ENCODE assay signal across 9 mouse cellular contexts in genomic region chr12:27182397-27183375, GRCm38 (mm10).
DNase-seq lines count a peak whose midpoint lies in the region; ATAC-seq lines count a peak whose summit lies in the region.
"Had no signal": no experiment of that assay in that cellular context is flagged by ENCODE, and none has a peak within 500 bp of the region (broad histone marks: within the 10 kb centered on the region; RNA-seq: fewer than 3 reads in every experiment).

No protein-coding gene starts in this region.

- H3K9me3 ChIP-seq in kidney, embryonic 15.5 days (replicated peaks) = no peaks in the 10 kb centered on the region
- H3K9me3 ChIP-seq in heart, embryonic 10.5 days = no peaks in the 10 kb centered on the region
- H3K9me3 ChIP-seq in limb, embryonic 11.5 days (ENCODE audit: control insufficient read depth, low read length) = no peaks in the 10 kb centered on the region
- no peaks in the 10 kb centered on the region for H3K9me3 ChIP-seq in neural tube, embryonic 15.5 days (replicated peaks)
- H3K9me3 ChIP-seq: liver, embryonic 13.5 days had no signal

- H3K27ac ChIP-seq in kidney, embryonic 15.5 days = no peak overlapping the region
- peak overlapping the region; percentile 89 for H3K27ac ChIP-seq in heart, embryonic 10.5 days
- peak overlapping the region; percentile 30 for H3K27ac ChIP-seq in limb, embryonic 11.5 days (replicated peaks; ENCODE audit: low read depth, low read length)
- H3K27ac ChIP-seq in neural tube, embryonic 15.5 days (replicated peaks) = peak overlapping the region; percentile 3; the same call in 1 of the 2 replicates
- H3K27ac ChIP-seq: liver, embryonic 13.5 days had no signal

- peak; percentile 46; the same call in 1 of the 2 replicates for ATAC-seq in kidney, embryonic 15.5 days (replicated peaks; ENCODE audit: low FRiP score)
- peak; percentile 80 for ATAC-seq in limb, embryonic 11.5 days (ENCODE audit: insufficient number of reproducible peaks, low FRiP score, low TSS enrichment, low read depth)
- no peak for ATAC-seq in neural tube, embryonic 15.5 days (ENCODE audit: low FRiP score)
- ATAC-seq in inflammation-experienced regulatory T-cells, adult 6 months = no peak

- 29% methylated on average over 5 of the region's 5 CpGs for WGBS in kidney, embryonic 15.5 days
- WGBS in heart, embryonic 10.5 days = 23% methylated on average over 5 of the region's 5 CpGs
- 16% methylated on average over 5 of the region's 5 CpGs for WGBS in limb, embryonic 11.5 days
- 41% methylated on average over 5 of the region's 5 CpGs for WGBS in neural tube, embryonic 15.5 days

- H3K9ac ChIP-seq in kidney, embryonic 15.5 days = no peak overlapping the region
- 0 out of 2 replicates have a peak overlapping the region, but pooled peaks have one; percentile 27 for H3K9ac ChIP-seq in limb, embryonic 11.5 days (ENCODE audit: low read length)
- H3K9ac ChIP-seq in neural tube, embryonic 15.5 days (replicated peaks) = no peak overlapping the region
- H3K9ac ChIP-seq: liver, embryonic 13.5 days had no signal

- no peak overlapping the region for H3K4me3 ChIP-seq in kidney, embryonic 15.5 days (replicated peaks)
- peak overlapping the region; percentile 34 for H3K4me3 ChIP-seq in heart, embryonic 10.5 days
- no peak overlapping the region for H3K4me3 ChIP-seq in limb, embryonic 11.5 days (ENCODE audit: low read depth, low read length)
- no peak overlapping the region for H3K4me3 ChIP-seq in neural tube, embryonic 15.5 days (replicated peaks)
- H3K4me3 ChIP-seq: liver, embryonic 13.5 days had no signal

- DNase-seq in kidney, adult 9 months = no peak
- DNase-seq in heart, embryonic 10.5 days (ENCODE audit: low spot score) = peak; percentile 83
- peak; percentile 76 for DNase-seq in limb, embryonic 11.5 days (ENCODE audit: low spot score)
- no peak for DNase-seq in left cerebral cortex, adult 11 months (ENCODE audit: low spot score)
- no peak for DNase-seq in layer of hippocampus, adult 9-10 months (ENCODE audit: low spot score)
- DNase-seq: liver, embryonic 13.5 days had no signal

- H3K27me3 ChIP-seq in kidney, embryonic 15.5 days = no peaks in the 10 kb centered on the region
- no peaks in the 10 kb centered on the region for H3K27me3 ChIP-seq in heart, embryonic 10.5 days (ENCODE audit: insufficient read depth, poor library complexity, severe bottlenecking)
- H3K27me3 ChIP-seq in limb, embryonic 11.5 days (ENCODE audit: control insufficient read depth, insufficient read depth, low read length) = no peaks in the 10 kb centered on the region
- no peaks in the 10 kb centered on the region for H3K27me3 ChIP-seq in neural tube, embryonic 15.5 days (replicated peaks)
- H3K27me3 ChIP-seq: liver, embryonic 13.5 days had no signal

- no peak overlapping the region for H3K4me2 ChIP-seq in kidney, embryonic 15.5 days
- no peak overlapping the region for H3K4me2 ChIP-seq in limb, embryonic 11.5 days (ENCODE audit: low read depth, severe bottlenecking)
- no peak overlapping the region for H3K4me2 ChIP-seq in neural tube, embryonic 15.5 days
- H3K4me2 ChIP-seq: liver, embryonic 13.5 days had no signal

- H3K36me3 ChIP-seq in kidney, embryonic 15.5 days = no peaks in the 10 kb centered on the region
- no peaks in the 10 kb centered on the region for H3K36me3 ChIP-seq in heart, embryonic 10.5 days
- no peaks in the 10 kb centered on the region for H3K36me3 ChIP-seq in limb, embryonic 11.5 days (ENCODE audit: control insufficient read depth, insufficient read depth, low read length)
- H3K36me3 ChIP-seq in neural tube, embryonic 15.5 days = no peaks in the 10 kb centered on the region
- H3K36me3 ChIP-seq: liver, embryonic 13.5 days had no signal

- H3K4me1 ChIP-seq in kidney, embryonic 15.5 days = peaks cover 12% of the 10 kb centered on the region
- peaks cover 39% of the 10 kb centered on the region for H3K4me1 ChIP-seq in heart, embryonic 10.5 days
- H3K4me1 ChIP-seq in limb, embryonic 11.5 days (ENCODE audit: control insufficient read depth, insufficient read depth, low read length) = peaks cover 34% of the 10 kb centered on the region
- peaks cover 9% of the 10 kb centered on the region for H3K4me1 ChIP-seq in neural tube, embryonic 15.5 days
- H3K4me1 ChIP-seq: liver, embryonic 13.5 days had no signal

Comparison
In these comparisons a context has a peak if more than half of its experiments do, and no peak if none do; other contexts are left out.
1. ATAC-seq: peak in kidney, embryonic 15.5 days (single experiment) and limb, embryonic 11.5 days (single experiment); none in neural tube, embryonic 15.5 days (single experiment) and inflammation-experienced regulatory T-cells, adult 6 months (single experiment).
2. DNase-seq: peak in heart, embryonic 10.5 days (single experiment) and limb, embryonic 11.5 days (single experiment); none in kidney, adult 9 months (single experiment), left cerebral cortex, adult 11 months (single experiment) and layer of hippocampus, adult 9-10 months (single experiment).